Mouse (Mus musculus): ENCODE data around the gene Zbtb14.

DNA sequence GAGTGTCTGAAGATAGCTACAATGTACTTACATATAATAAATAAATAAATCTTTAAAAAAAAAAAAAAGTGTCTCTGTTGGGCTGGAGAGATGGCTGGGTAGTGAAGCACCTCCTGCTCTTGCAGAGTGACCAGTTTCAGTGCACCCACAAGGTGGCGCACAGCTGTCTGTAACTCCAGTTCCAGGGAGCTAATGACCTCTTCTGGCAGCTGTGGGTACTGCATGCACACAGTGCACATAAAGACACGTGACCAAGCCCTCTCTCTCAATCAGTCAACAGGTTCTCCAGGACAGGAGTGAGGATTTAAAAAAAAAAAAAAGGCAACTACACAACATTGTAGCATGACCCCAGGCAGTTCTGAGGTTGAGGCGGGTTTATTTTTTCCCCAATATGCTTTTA lies 17.8 kb upstream of the Zbtb14 start:
- TF ChIP-seq CTCF (IDR thresholded peaks at IDR 0.05; ENCODE audit: borderline replicate concordance, insufficient read depth, low read depth, low read length) (peak; percentile 37; the same call in 1 of the 2 replicates), POLR2A (IDR thresholded peaks at IDR 0.05; ENCODE audit: borderline replicate concordance, insufficient read depth, low read length) (no peak)

All from cerebellum, adult 2 months (tissue).